Mouse (Mus musculus): Measurements from ENCODE around the gene Prkca. TPM values are rescaled to one million over a fixed set of nuclear protein-coding genes. Genes with fewer than 3 reads are reported as not detected.

Prkca gene
- polyA plus RNA-seq, 1 experiment = 5.4 TPM

GRCm38 (mm10) chr11:108119785-108120184 is 223.9 kb downstream of the Prkca start:
- Histone ChIP-seq H3K36me3 (ENCODE audit: control insufficient read depth, insufficient read depth, low read length) (no peaks in the 10 kb centered on the region), H3K4me1 (ENCODE audit: control insufficient read depth, insufficient read depth, low read length) (no peaks in the 10 kb centered on the region), H3K27ac (ENCODE audit: insufficient read depth, low read depth, low read length) (no peak overlapping the region), H3K27me3 (replicated peaks; ENCODE audit: control insufficient read depth, insufficient read depth, low read length) (no peaks in the 10 kb centered on the region), H3K4me3 (ENCODE audit: insufficient read depth, low read depth, low read length) (no peak overlapping the region)
- TF ChIP-seq POLR2A (IDR thresholded peaks at IDR 0.05; ENCODE audit: low read depth, low read length) = no peak
- TF ChIP-seq CTCF (conservative IDR thresholded peaks at IDR 0.05; ENCODE audit: insufficient read depth, insufficient read length, low read depth, low read length) = no peak
- 87% methylated on average over 3 of the region's 3 CpGs for WGBS
- DNase-seq = no peak

GRCm38 (mm10) chr11:108118814-108119213 is 224.9 kb downstream of the Prkca start:
- TF ChIP-seq POLR2A (IDR thresholded peaks at IDR 0.05; ENCODE audit: low read depth, low read length) (no peak), CTCF (conservative IDR thresholded peaks at IDR 0.05; ENCODE audit: insufficient read depth, insufficient read length, low read depth, low read length) (no peak)
- no peak overlapping the region for H3K27ac ChIP-seq (ENCODE audit: insufficient read depth, low read depth, low read length)
- no peak overlapping the region for H3K4me3 ChIP-seq (ENCODE audit: insufficient read depth, low read depth, low read length)
- H3K36me3 ChIP-seq (ENCODE audit: control insufficient read depth, insufficient read depth, low read length) = no peaks in the 10 kb centered on the region
- peak; percentile 9 for DNase-seq
- H3K4me1 ChIP-seq (ENCODE audit: control insufficient read depth, insufficient read depth, low read length) = no peaks in the 10 kb centered on the region
- WGBS = 72% methylated on average over 2 of the region's 2 CpGs
- no peaks in the 10 kb centered on the region for H3K27me3 ChIP-seq (replicated peaks; ENCODE audit: control insufficient read depth, insufficient read depth, low read length)

- DNase-seq = no peak
- H3K4me3 ChIP-seq (ENCODE audit: insufficient read depth, low read depth, low read length) = no peak overlapping the region
- WGBS = 96% methylated on average over 5 of the region's 5 CpGs
- TF ChIP-seq POLR2A (IDR thresholded peaks at IDR 0.05; ENCODE audit: low read depth, low read length) = no peak
- TF ChIP-seq CTCF (conservative IDR thresholded peaks at IDR 0.05; ENCODE audit: insufficient read depth, insufficient read length, low read depth, low read length) = no peak
- H3K27me3 ChIP-seq (replicated peaks; ENCODE audit: control insufficient read depth, insufficient read depth, low read length) = no peaks in the 10 kb centered on the region
- no peaks in the 10 kb centered on the region for H3K36me3 ChIP-seq (ENCODE audit: control insufficient read depth, insufficient read depth, low read length)
- no peaks in the 10 kb centered on the region for H3K4me1 ChIP-seq (ENCODE audit: control insufficient read depth, insufficient read depth, low read length)
- no peak overlapping the region for H3K27ac ChIP-seq (ENCODE audit: insufficient read depth, low read depth, low read length)
These were observed 225.5 kb downstream of the Prkca start for GRCm38 (mm10) chr11:108118221-108118620.

- H3K4me1 ChIP-seq (ENCODE audit: control insufficient read depth, insufficient read depth, low read length) = no peaks in the 10 kb centered on the region
- no peak for TF ChIP-seq CTCF (conservative IDR thresholded peaks at IDR 0.05; ENCODE audit: insufficient read depth, insufficient read length, low read depth, low read length)
- no peak for TF ChIP-seq POLR2A (IDR thresholded peaks at IDR 0.05; ENCODE audit: low read depth, low read length)
- WGBS = 81% methylated on average over 10 of the region's 10 CpGs
- H3K27me3 ChIP-seq (replicated peaks; ENCODE audit: control insufficient read depth, insufficient read depth, low read length) = no peaks in the 10 kb centered on the region
- no peak overlapping the region for H3K27ac ChIP-seq (ENCODE audit: insufficient read depth, low read depth, low read length)
- H3K36me3 ChIP-seq (ENCODE audit: control insufficient read depth, insufficient read depth, low read length) = no peaks in the 10 kb centered on the region
- H3K4me3 ChIP-seq (ENCODE audit: insufficient read depth, low read depth, low read length) = no peak overlapping the region
- no peak for DNase-seq
These were observed 226.2 kb downstream of the Prkca start for GRCm38 (mm10) chr11:108117360-108118050.

GRCm38 (mm10) chr11:108114091-108114490 is 229.6 kb downstream of the Prkca start:
- Histone ChIP-seq H3K36me3 (ENCODE audit: control insufficient read depth, insufficient read depth, low read length) (no peaks in the 10 kb centered on the region), H3K27me3 (replicated peaks; ENCODE audit: control insufficient read depth, insufficient read depth, low read length) (no peaks in the 10 kb centered on the region), H3K4me3 (ENCODE audit: insufficient read depth, low read depth, low read length) (no peak overlapping the region), H3K27ac (ENCODE audit: insufficient read depth, low read depth, low read length) (no peak overlapping the region), H3K4me1 (ENCODE audit: control insufficient read depth, insufficient read depth, low read length) (no peaks in the 10 kb centered on the region)
- no peak for DNase-seq
- TF ChIP-seq CTCF (conservative IDR thresholded peaks at IDR 0.05; ENCODE audit: insufficient read depth, insufficient read length, low read depth, low read length) (no peak), POLR2A (IDR thresholded peaks at IDR 0.05; ENCODE audit: low read depth, low read length) (no peak)
- 93% methylated on average over 3 of the region's 3 CpGs for WGBS

- Histone ChIP-seq H3K4me3 (ENCODE audit: insufficient read depth, low read depth, low read length) (no peak overlapping the region), H3K36me3 (ENCODE audit: control insufficient read depth, insufficient read depth, low read length) (no peaks in the 10 kb centered on the region), H3K4me1 (ENCODE audit: control insufficient read depth, insufficient read depth, low read length) (no peaks in the 10 kb centered on the region), H3K27me3 (replicated peaks; ENCODE audit: control insufficient read depth, insufficient read depth, low read length) (no peaks in the 10 kb centered on the region), H3K27ac (ENCODE audit: insufficient read depth, low read depth, low read length) (no peak overlapping the region)
- no peak for DNase-seq
- 58% methylated on average over 3 of the region's 3 CpGs for WGBS
- TF ChIP-seq CTCF (conservative IDR thresholded peaks at IDR 0.05; ENCODE audit: insufficient read depth, insufficient read length, low read depth, low read length) (no peak), POLR2A (IDR thresholded peaks at IDR 0.05; ENCODE audit: low read depth, low read length) (no peak)
These were observed 231.3 kb downstream of the Prkca start for GRCm38 (mm10) chr11:108112437-108112836.

- 89% methylated on average over 6 of the region's 6 CpGs for WGBS
- H3K4me3 ChIP-seq (ENCODE audit: insufficient read depth, low read depth, low read length) = no peak overlapping the region
- no peak overlapping the region for H3K27ac ChIP-seq (ENCODE audit: insufficient read depth, low read depth, low read length)
- no peaks in the 10 kb centered on the region for H3K4me1 ChIP-seq (ENCODE audit: control insufficient read depth, insufficient read depth, low read length)
- no peaks in the 10 kb centered on the region for H3K27me3 ChIP-seq (replicated peaks; ENCODE audit: control insufficient read depth, insufficient read depth, low read length)
- no peak for DNase-seq
- TF ChIP-seq CTCF (conservative IDR thresholded peaks at IDR 0.05; ENCODE audit: insufficient read depth, insufficient read length, low read depth, low read length) (no peak), POLR2A (IDR thresholded peaks at IDR 0.05; ENCODE audit: low read depth, low read length) (no peak)
- no peaks in the 10 kb centered on the region for H3K36me3 ChIP-seq (ENCODE audit: control insufficient read depth, insufficient read depth, low read length)
These were observed 239.6 kb downstream of the Prkca start for GRCm38 (mm10) chr11:108104085-108104484.
